Mouse (Mus musculus) hindbrain, postnatal 0 days (tissue): ENCODE measurements around the gene Insrr. TPM values are rescaled to one million over a fixed set of nuclear protein-coding genes. Genes with fewer than 3 reads are reported as not detected.

Experiments used
- ATAC-seq: fragments of 200-750 bp; cut with Nextera tagmentation; 2 replicates; pipeline ENCODE4 v1.8.0; 2017; ENCODE audit warnings: mild to moderate bottlenecking, moderate TSS enrichment, moderate library complexity
- DNase-seq: peaks from one replicate; pipeline ENCODE4 v3.0.0-alpha.2; 2015; ENCODE audit warnings: low spot score
- H3K27ac ChIP-seq: fragments of 300-500 bp; sonication (generic); 2 replicates; pipeline ENCODE4 v1.5.1; 2014; ENCODE audit warnings: mild to moderate bottlenecking
- H3K27me3 ChIP-seq: fragments of 300-500 bp; sonication (generic); 2 replicates; pipeline ENCODE4 v1.6.1; 2014; ENCODE audit warnings: low read length, mixed read lengths; ENCODE audit not compliant: insufficient read depth
- H3K36me3 ChIP-seq: fragments of 300-500 bp; sonication (generic); 2 replicates; pipeline ENCODE4 v1.6.1; 2014; ENCODE audit warnings: low read length, mixed read lengths; ENCODE audit not compliant: insufficient read depth
- H3K4me1 ChIP-seq: fragments of 300-500 bp; sonication (generic); 2 replicates; pipeline ENCODE4 v1.6.1; 2014; ENCODE audit warnings: antibody characterized with exemption, low read length, mixed read lengths; ENCODE audit not compliant: insufficient read depth
- H3K4me2 ChIP-seq: fragments of 300-500 bp; sonication (generic); 2 replicates; pipeline ENCODE4 v1.6.1; 2014; ENCODE audit warnings: low read depth, mild to moderate bottlenecking, low read length, moderate library complexity, mixed read lengths
- H3K4me3 ChIP-seq: fragments of 300-500 bp; sonication (generic); 2 replicates; pipeline ENCODE4 v1.5.1; 2014; ENCODE audit warnings: low read length
- H3K9ac ChIP-seq: fragments of 300-500 bp; sonication (generic); replicated peaks from 2 replicates; pipeline ENCODE4 v1.6.1; 2014; ENCODE audit warnings: mild to moderate bottlenecking, low read length, moderate library complexity, mixed read lengths
- H3K9me3 ChIP-seq: fragments of 300-500 bp; sonication (generic); 2 replicates; pipeline ENCODE4 v1.6.1; 2016; ENCODE audit warnings: low read length, mixed read lengths
- CTCF ChIP-seq: IDR thresholded peaks from 2 replicates; pipeline ENCODE4 v1.5.1; 2016; ENCODE audit warnings: antibody characterized with exemption, control low read depth, low read depth
- WGBS: fragments of 180-500 bp; shearing (Covaris S2); extraction: QIAGEN DNeasy Blood & Tissue Kit; methylation state at CpG from one replicate; pipeline ENCODE4 v1.1.7; 2014; 5-methylcytosine and 5-hydroxymethylcytosine counted together
- polyA plus RNA-seq: library from polyadenylated mRNA; unstranded; fragments of >200 nt; fragmentation: Nextera tagmentation; extraction: Ambion mirVana; gene quantifications from 2 replicates; pipeline ENCODE4 v1.2.1, GENCODE M21; 2015
- total RNA-seq: library from RNA; depleted of rRNA; stranded (reverse); fragments of >200 nt; gene quantifications from 2 replicates; pipeline ENCODE4 v1.2.3, GENCODE M21; 2014

Gene Insrr
- total and polyA plus RNA-seq, 2 experiments from 2014 or later, result 0.44 to 0.78 TPM

DNA sequence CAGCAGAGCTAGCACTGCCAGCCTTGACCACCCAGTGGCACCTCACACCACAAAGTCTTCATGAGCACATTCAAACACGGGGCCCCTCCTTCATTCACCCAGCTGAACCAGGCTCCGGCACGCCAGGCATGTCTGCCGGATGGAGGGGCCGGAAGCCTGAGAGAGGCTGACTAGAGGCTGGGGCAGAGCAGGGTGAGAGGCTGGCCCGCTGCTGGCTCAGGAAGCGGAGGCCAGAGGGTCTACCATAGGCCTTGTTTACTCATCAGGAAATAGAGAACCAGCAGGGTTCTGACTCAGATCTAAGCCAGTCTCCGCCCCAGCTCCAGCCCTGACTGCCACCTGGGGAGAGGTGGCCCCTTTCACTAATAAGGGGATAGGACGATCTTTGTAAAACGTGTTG is 31.7 kb upstream of the Insrr start:
- ATAC-seq (no peak), DNase-seq (no peak)
- Histone ChIP-seq H3K4me1 (no peaks in the 10 kb centered on the region; the same call in 1 of the 2 replicates), H3K4me2 (no peak overlapping the region), H3K4me3 (no peak overlapping the region), H3K9me3 (no peaks in the 10 kb centered on the region), H3K27ac (peak overlapping the region; percentile 32; the same call in 1 of the 2 replicates), H3K27me3 (peaks cover 4% of the 10 kb centered on the region; the same call in 1 of the 2 replicates), H3K9ac (no peak overlapping the region), H3K36me3 (no peaks in the 10 kb centered on the region)
- WGBS, result 26% methylated on average over 10 of the region's 10 CpGs
- TF ChIP-seq CTCF, result no peak

DNA sequence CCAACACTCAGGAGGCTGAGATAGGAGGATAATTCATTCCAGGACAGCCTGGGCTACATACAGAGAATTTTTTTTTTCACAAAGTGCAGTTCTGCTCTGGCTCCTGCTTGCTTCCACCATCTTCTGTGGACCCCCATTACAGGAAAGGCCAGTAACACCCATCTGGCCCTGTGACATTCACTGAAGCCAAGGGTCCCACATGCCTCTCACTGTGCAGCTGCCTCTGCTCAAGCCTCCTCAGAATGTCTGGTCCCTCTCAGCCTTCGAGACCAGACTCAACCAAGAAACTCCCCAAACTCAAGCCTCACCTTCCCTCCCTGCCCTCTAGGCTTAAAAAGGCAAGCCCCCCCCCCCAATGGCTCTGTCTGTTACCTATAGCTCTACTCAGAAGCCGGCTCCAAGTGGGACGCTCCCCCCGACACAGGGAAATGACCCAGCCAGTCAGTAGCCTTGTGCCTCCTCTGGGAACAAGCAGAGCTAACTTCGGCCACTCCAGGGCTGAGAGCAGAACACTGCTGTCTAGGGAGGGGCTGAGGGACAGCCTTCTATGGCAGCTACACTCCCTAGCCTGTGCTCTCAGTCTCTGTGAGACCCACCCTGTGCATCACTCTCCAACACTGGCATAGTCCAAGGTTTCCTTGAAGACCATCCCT is 31.0 kb upstream of the Insrr start:
- TF ChIP-seq CTCF, result no peak
- no peak overlapping the region for H3K4me3 ChIP-seq
- ATAC-seq (no peak), DNase-seq (no peak)
- 86% methylated on average over 5 of the region's 5 CpGs for WGBS
- peak overlapping the region; percentile 15; the same call in 1 of the 2 replicates for H3K27ac ChIP-seq
- H3K4me2 ChIP-seq, result no peak overlapping the region
- no peaks in the 10 kb centered on the region for H3K36me3 ChIP-seq
- H3K9me3 ChIP-seq, result no peaks in the 10 kb centered on the region
- no peaks in the 10 kb centered on the region; the same call in 1 of the 2 replicates for H3K4me1 ChIP-seq
- H3K9ac ChIP-seq, result no peak overlapping the region
- peaks cover 4% of the 10 kb centered on the region; the same call in 1 of the 2 replicates for H3K27me3 ChIP-seq

DNA sequence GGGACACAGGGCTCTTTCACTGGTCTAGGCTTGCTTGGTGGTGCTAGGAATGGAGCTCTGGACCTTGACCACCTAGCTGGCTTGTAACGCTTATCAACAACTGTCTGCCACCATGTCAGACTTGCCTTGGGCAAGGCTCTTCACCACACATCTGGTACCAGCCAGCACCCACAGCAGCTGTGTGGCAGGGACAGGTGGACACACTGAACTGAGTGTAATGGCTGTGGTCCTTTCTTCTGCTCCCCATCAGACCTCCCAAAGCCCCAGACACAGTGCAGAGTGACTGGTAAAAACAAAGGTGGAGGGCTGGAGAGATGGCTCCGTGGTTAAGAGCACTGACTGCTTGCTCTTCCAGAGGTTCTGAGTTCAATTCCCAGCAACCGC is 30.5 kb upstream of the Insrr start:
- H3K27me3 ChIP-seq, result peaks cover 4% of the 10 kb centered on the region; the same call in 1 of the 2 replicates
- H3K4me2 ChIP-seq, result no peak overlapping the region
- no peak for ATAC-seq

DNA sequence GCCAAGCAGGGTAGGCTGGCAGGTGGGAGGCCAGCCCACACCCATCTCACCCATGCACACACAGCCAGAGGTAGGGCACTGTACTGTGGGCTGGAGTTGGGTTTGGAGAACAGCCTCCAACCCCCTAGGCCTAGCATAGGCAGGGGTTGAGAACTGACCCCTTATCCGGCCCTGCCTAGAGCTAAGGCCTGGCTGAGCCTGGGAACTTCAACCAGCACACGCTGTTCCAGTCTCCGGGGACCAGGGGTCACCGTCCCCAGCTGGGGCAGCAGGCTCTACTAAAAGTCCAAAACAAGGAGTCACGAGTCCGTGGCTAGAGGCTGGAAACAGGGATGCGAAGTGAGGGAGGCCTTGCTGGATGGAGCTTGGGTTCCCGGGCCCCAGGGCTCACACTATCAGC is 29.0 kb upstream of the Insrr start:
- Histone ChIP-seq H3K4me2 (peak overlapping the region; percentile 42), H3K27ac (no peak overlapping the region; the same call in 1 of the 2 replicates), H3K4me3 (peak overlapping the region; percentile 26), H3K9ac (no peak overlapping the region), H3K4me1 (no peaks in the 10 kb centered on the region; the same call in 1 of the 2 replicates), H3K27me3 (peaks cover 4% of the 10 kb centered on the region; the same call in 1 of the 2 replicates), H3K9me3 (no peaks in the 10 kb centered on the region), H3K36me3 (no peaks in the 10 kb centered on the region)
- no peak for TF ChIP-seq CTCF
- WGBS, result 66% methylated on average over 8 of the region's 8 CpGs
- ATAC-seq (no peak), DNase-seq (no peak)

More for the DNA sequence above, 30.5 kb upstream of the Insrr start:
- H3K9ac ChIP-seq, result no peak overlapping the region
- no peak for DNase-seq
- no peak overlapping the region for H3K4me3 ChIP-seq
- H3K4me1 ChIP-seq, result no peaks in the 10 kb centered on the region; the same call in 1 of the 2 replicates
- 84% methylated on average over 3 of the region's 3 CpGs for WGBS
- H3K9me3 ChIP-seq, result no peaks in the 10 kb centered on the region
- no peaks in the 10 kb centered on the region for H3K36me3 ChIP-seq
- no peak overlapping the region for H3K27ac ChIP-seq
- no peak for TF ChIP-seq CTCF

DNA sequence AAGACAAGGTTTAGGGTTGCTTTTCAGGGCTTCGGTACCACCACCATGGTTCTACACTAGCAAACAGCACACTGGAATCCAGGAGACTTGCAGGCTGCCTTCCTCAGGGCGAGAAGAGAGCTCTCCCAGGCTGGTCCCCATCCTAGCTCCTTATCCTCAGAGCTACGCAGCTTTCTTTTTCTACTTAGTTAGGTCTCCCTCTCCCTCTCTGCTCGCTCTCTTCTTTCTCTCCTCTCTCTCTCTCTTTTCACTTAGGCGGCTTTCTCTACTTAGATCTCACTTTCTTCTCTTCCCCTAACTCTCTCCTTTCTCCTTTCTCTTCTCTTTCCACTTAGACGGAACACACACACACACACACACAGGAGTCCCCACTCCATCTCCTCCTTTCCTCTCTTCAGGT is 28.3 kb upstream of the Insrr start:
- H3K4me2 ChIP-seq, result peak overlapping the region; percentile 42
- peak overlapping the region; percentile 26 for H3K4me3 ChIP-seq
- no peaks in the 10 kb centered on the region for H3K36me3 ChIP-seq
- H3K9me3 ChIP-seq, result no peaks in the 10 kb centered on the region
- TF ChIP-seq CTCF, result no peak
- H3K4me1 ChIP-seq, result no peaks in the 10 kb centered on the region; the same call in 1 of the 2 replicates
- H3K27ac ChIP-seq, result peak overlapping the region; percentile 52; the same call in 1 of the 2 replicates
- ATAC-seq, result no peak
- no peak for DNase-seq
- H3K9ac ChIP-seq, result 0 out of 2 replicates have a peak overlapping the region, but pooled peaks have one; percentile 9
- H3K27me3 ChIP-seq, result peaks cover 4% of the 10 kb centered on the region; the same call in 1 of the 2 replicates
- WGBS, result 54% methylated on average over 6 of the region's 6 CpGs

DNA sequence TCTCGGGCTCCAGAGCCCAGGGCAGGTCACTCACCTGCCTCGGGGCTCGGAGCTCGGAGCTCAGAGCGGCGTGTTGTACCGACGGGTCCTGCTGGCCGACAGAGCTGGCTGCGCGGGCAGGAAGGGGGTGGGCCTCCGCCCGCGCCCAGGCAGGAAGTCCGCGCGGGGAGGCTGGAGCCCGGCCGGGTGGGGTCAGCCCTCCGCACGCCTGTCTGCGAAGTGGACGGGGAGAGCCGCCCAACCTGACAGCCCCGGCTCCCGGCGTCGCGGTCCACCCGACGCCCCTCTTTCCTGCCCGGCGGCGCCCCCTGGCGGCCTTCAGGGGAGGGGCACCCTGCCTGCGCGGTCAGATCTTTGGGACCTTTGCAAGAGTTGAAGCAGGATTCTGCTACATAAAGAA is 27.9 kb upstream of the Insrr start:
- H3K4me3 ChIP-seq, result peak overlapping the region; percentile 26
- H3K27ac ChIP-seq, result peak overlapping the region; percentile 52; the same call in 1 of the 2 replicates
- H3K27me3 ChIP-seq, result peaks cover 4% of the 10 kb centered on the region; the same call in 1 of the 2 replicates
- DNase-seq (peak; percentile 65), ATAC-seq (peak; percentile 46)
- TF ChIP-seq CTCF, result peak; percentile 65
- H3K9me3 ChIP-seq, result no peaks in the 10 kb centered on the region
- 2% methylated on average over 36 of the region's 37 CpGs for WGBS
- H3K4me1 ChIP-seq, result no peaks in the 10 kb centered on the region; the same call in 1 of the 2 replicates
- H3K9ac ChIP-seq, result 0 out of 2 replicates have a peak overlapping the region, but pooled peaks have one; percentile 9
- H3K4me2 ChIP-seq, result peak overlapping the region; percentile 42
- H3K36me3 ChIP-seq, result no peaks in the 10 kb centered on the region

DNA sequence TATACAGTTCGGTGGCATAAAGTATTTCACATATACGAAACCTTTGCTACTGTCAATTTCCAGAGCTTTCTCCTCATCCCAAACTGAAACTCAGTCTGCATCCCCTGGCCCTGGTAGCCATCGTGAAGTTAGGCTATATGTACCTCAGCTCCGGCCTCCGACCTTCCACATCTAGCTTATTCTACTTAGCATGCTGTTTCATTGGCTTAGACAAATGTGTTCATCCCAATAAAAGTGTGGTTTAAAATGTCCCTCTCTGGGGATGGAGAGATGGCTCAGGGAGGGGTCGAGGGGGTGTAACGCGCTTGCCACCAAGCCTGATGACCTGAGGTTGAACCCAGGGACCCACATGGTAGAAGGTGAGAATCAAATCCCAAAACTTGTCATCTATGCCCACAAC is 27.2 kb upstream of the Insrr start:
- H3K36me3 ChIP-seq, result no peaks in the 10 kb centered on the region
- no peak overlapping the region for H3K4me2 ChIP-seq
- 85% methylated on average over 8 of the region's 8 CpGs for WGBS
- H3K4me3 ChIP-seq, result no peak overlapping the region
- no peaks in the 10 kb centered on the region for H3K4me1 ChIP-seq
- no peak overlapping the region for H3K27ac ChIP-seq
- H3K9me3 ChIP-seq, result no peaks in the 10 kb centered on the region
- TF ChIP-seq CTCF, result no peak
- no peak overlapping the region for H3K9ac ChIP-seq
- H3K27me3 ChIP-seq, result peaks cover 4% of the 10 kb centered on the region; the same call in 1 of the 2 replicates
- DNase-seq (no peak), ATAC-seq (no peak)
